ENCODE assay signal across 8 mouse cellular contexts in the genomic region with DNA sequence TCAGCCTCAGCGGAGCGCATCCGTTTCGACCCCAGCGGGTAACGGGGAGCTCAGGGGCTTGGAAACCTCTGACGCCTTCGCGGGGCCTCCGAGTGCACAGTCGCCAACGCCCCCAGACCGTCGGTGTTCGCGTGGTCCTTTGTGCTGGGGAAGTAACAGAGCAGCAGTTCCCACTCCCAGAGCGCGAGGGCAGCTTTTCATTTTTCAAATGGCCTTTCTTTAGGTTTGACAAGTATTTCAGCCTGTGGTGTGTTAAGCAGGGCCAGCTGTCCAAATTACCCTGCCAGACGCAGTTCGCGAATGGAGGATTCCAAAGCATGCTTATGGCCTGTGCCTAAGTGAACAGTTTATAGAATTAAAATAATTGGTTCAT. TPM values are rescaled to one million over a fixed set of nuclear protein-coding genes. Genes with fewer than 3 reads are reported as not detected.
DNase-seq lines count a peak whose midpoint lies in the region; ATAC-seq and TF ChIP-seq lines count a peak whose summit lies in the region.

No protein-coding gene starts in this region.

- DNase-seq in heart, postnatal 10 days, result no peak
- no peak for DNase-seq in right cerebral cortex, postnatal 36 days (ENCODE audit: low spot score in 2 of 2)
- DNase-seq in frontal cortex, postnatal 14 days (ENCODE audit: low spot score in 2 of 2), result no peak
- DNase-seq in adrenal gland, postnatal 4 days (ENCODE audit: low spot score in 2 of 2), result no peak

- H3K36me3 ChIP-seq in heart, embryonic 11.5 days (ENCODE audit: control insufficient read depth, insufficient read depth, low read length), result no peaks in the 10 kb centered on the region
- H3K36me3 ChIP-seq in ES-Bruce4 (ENCODE audit: control insufficient read depth, insufficient read depth, low read length, poor library complexity, severe bottlenecking), result no peaks in the 10 kb centered on the region
- no peaks in the 10 kb centered on the region for H3K36me3 ChIP-seq in forebrain, embryonic 12.5 days (replicated peaks)
- no peaks in the 10 kb centered on the region for H3K36me3 ChIP-seq in liver, embryonic 15.5 days (replicated peaks)

- peak overlapping the region; percentile 98 for H3K27ac ChIP-seq in heart, embryonic 11.5 days (ENCODE audit: low read depth, low read length)
- no peak overlapping the region for H3K27ac ChIP-seq in ES-Bruce4 (ENCODE audit: insufficient read depth, low read length)
- H3K27ac ChIP-seq in forebrain, embryonic 12.5 days, result peak overlapping the region; percentile 97
- peak overlapping the region; percentile 78 for H3K27ac ChIP-seq in liver, embryonic 15.5 days (replicated peaks)

- peak; percentile 71 for ATAC-seq in heart, embryonic 11.5 days (replicated peaks; ENCODE audit: insufficient number of reproducible peaks, low FRiP score, low TSS enrichment)
- ATAC-seq in forebrain, embryonic 12.5 days (ENCODE audit: low FRiP score), result peak; percentile 87
- peak; percentile 44 for ATAC-seq in liver, embryonic 15.5 days (ENCODE audit: insufficient read depth)

- no peak for TF ChIP-seq CTCF in ES-Bruce4 (IDR thresholded peaks at IDR 0.05; ENCODE audit: low read depth, low read length)

- WGBS in heart, embryonic 11.5 days (ENCODE audit: insufficient replicate concordance), result under 1% methylated on average over 21 of the region's 21 CpGs
- WGBS in forebrain, embryonic 12.5 days, result under 1% methylated on average over 21 of the region's 21 CpGs
- WGBS in liver, embryonic 15.5 days (ENCODE audit: insufficient replicate concordance), result 2% methylated on average over 21 of the region's 21 CpGs

- H3K4me1 ChIP-seq in heart, embryonic 11.5 days (ENCODE audit: control insufficient read depth, insufficient read depth, low read length), result peaks cover 12% of the 10 kb centered on the region
- peaks cover 4% of the 10 kb centered on the region for H3K4me1 ChIP-seq in ES-Bruce4 (ENCODE audit: control insufficient read depth, insufficient read depth, low read length)
- H3K4me1 ChIP-seq in forebrain, embryonic 12.5 days, result peaks cover 25% of the 10 kb centered on the region
- H3K4me1 ChIP-seq in liver, embryonic 15.5 days (replicated peaks), result peaks cover 26% of the 10 kb centered on the region

- peak overlapping the region; percentile 91 for H3K4me3 ChIP-seq in heart, embryonic 11.5 days (ENCODE audit: low read depth, low read length)
- H3K4me3 ChIP-seq in ES-Bruce4 (ENCODE audit: low read depth, low read length), result peak overlapping the region; percentile 74
- peak overlapping the region; percentile 88 for H3K4me3 ChIP-seq in forebrain, embryonic 12.5 days (replicated peaks)
- H3K4me3 ChIP-seq in liver, embryonic 15.5 days (replicated peaks), result peak overlapping the region; percentile 91

- no peaks in the 10 kb centered on the region for H3K9me3 ChIP-seq in heart, embryonic 11.5 days (replicated peaks; ENCODE audit: control insufficient read depth, low read length)
- H3K9me3 ChIP-seq in ES-Bruce4 (replicated peaks; ENCODE audit: control insufficient read depth, insufficient read depth, low read length, poor library complexity, severe bottlenecking), result no peaks in the 10 kb centered on the region
- no peaks in the 10 kb centered on the region for H3K9me3 ChIP-seq in forebrain, embryonic 12.5 days
- H3K9me3 ChIP-seq in liver, embryonic 15.5 days (replicated peaks), result no peaks in the 10 kb centered on the region

- peak overlapping the region; percentile 70 for H3K4me2 ChIP-seq in heart, embryonic 11.5 days
- peak overlapping the region; percentile 60 for H3K4me2 ChIP-seq in forebrain, embryonic 12.5 days
- H3K4me2 ChIP-seq in liver, embryonic 15.5 days, result peak overlapping the region; percentile 96

- H3K27me3 ChIP-seq in heart, embryonic 11.5 days (ENCODE audit: control insufficient read depth, insufficient read depth, low read length), result no peaks in the 10 kb centered on the region
- H3K27me3 ChIP-seq in ES-Bruce4 (ENCODE audit: control insufficient read depth, insufficient read depth, low read length, poor library complexity, severe bottlenecking), result no peaks in the 10 kb centered on the region
- peaks cover 4% of the 10 kb centered on the region; the same call in 1 of the 2 replicates for H3K27me3 ChIP-seq in forebrain, embryonic 12.5 days
- peaks cover 9% of the 10 kb centered on the region for H3K27me3 ChIP-seq in liver, embryonic 15.5 days

- intact Hi-C loops in heart, postnatal 10 days (cut with DNase I), result loop anchor here (2.0 to 5.0 kb wide), 6 partner anchors 59 to 261 kb away; no protein-coding TSS in a partner anchor

- peak overlapping the region; percentile 97 for H3K9ac ChIP-seq in heart, embryonic 11.5 days (ENCODE audit: low read depth, low read length)
- peak overlapping the region; percentile 99 for H3K9ac ChIP-seq in ES-Bruce4 (ENCODE audit: low read depth, poor library complexity, severe bottlenecking)
- peak overlapping the region; percentile 93 for H3K9ac ChIP-seq in forebrain, embryonic 12.5 days
- peak overlapping the region; percentile 79 for H3K9ac ChIP-seq in liver, embryonic 15.5 days

- TF ChIP-seq EP300 in ES-Bruce4 (IDR thresholded peaks at IDR 0.05; ENCODE audit: insufficient read depth, low read depth, low read length), result no peak

- TF ChIP-seq POLR2A in ES-Bruce4 (IDR thresholded peaks at IDR 0.05; ENCODE audit: insufficient read depth, low read length), result no peak

RNA-seq across cellular contexts. Expression of a gene that starts 0.4 kb away (rescaled TPM):
- polyA plus RNA-seq in heart, embryonic 11.5 days (2014; fragmentation: Nextera tagmentation; extraction: Ambion mirVana), result 137 and 155 TPM in 2 replicates
- 10 to 100 TPM; 89.8 to 96.6 TPM for total RNA-seq in heart, postnatal 10 days (2021)
- polyA plus RNA-seq in ES-Bruce4 (2011; ENCODE audit: insufficient read depth, insufficient read length, low read depth, missing spikeins), result 149 and 150 TPM in 2 replicates
- 125 and 130 TPM in 2 replicates for polyA plus RNA-seq in forebrain, embryonic 12.5 days (2016; fragmentation: Nextera tagmentation; extraction: Ambion mirVana)
- polyA plus RNA-seq in liver, embryonic 15.5 days (2015; fragmentation: Nextera tagmentation; extraction: Ambion mirVana), result 97.7 and 100 TPM in 2 replicates
- 100 to 1,000 TPM; 143 to 149 TPM for total RNA-seq in adrenal gland, postnatal 4 days (2021)

RNA-seq across cellular contexts. Expression of a gene that starts 53.7 kb away (rescaled TPM):
- polyA plus RNA-seq in heart, embryonic 11.5 days (2014; fragmentation: Nextera tagmentation; extraction: Ambion mirVana), result 56.3 and 68.9 TPM in 2 replicates
- total RNA-seq in heart, postnatal 10 days (2021), result 10 to 100 TPM; 14.5 to 14.7 TPM
- polyA plus RNA-seq in ES-Bruce4 (2011; ENCODE audit: insufficient read depth, insufficient read length, low read depth, missing spikeins), result 119 and 134 TPM in 2 replicates
- 87.5 and 95.3 TPM in 2 replicates for polyA plus RNA-seq in forebrain, embryonic 12.5 days (2016; fragmentation: Nextera tagmentation; extraction: Ambion mirVana)
- polyA plus RNA-seq in liver, embryonic 15.5 days (2015; fragmentation: Nextera tagmentation; extraction: Ambion mirVana), result 33.0 and 33.4 TPM in 2 replicates
- 10 to 100 TPM; 28.7 to 30.2 TPM for total RNA-seq in adrenal gland, postnatal 4 days (2021)
